8 mouse cellular contexts compared by ENCODE assay signal in the genomic region with DNA sequence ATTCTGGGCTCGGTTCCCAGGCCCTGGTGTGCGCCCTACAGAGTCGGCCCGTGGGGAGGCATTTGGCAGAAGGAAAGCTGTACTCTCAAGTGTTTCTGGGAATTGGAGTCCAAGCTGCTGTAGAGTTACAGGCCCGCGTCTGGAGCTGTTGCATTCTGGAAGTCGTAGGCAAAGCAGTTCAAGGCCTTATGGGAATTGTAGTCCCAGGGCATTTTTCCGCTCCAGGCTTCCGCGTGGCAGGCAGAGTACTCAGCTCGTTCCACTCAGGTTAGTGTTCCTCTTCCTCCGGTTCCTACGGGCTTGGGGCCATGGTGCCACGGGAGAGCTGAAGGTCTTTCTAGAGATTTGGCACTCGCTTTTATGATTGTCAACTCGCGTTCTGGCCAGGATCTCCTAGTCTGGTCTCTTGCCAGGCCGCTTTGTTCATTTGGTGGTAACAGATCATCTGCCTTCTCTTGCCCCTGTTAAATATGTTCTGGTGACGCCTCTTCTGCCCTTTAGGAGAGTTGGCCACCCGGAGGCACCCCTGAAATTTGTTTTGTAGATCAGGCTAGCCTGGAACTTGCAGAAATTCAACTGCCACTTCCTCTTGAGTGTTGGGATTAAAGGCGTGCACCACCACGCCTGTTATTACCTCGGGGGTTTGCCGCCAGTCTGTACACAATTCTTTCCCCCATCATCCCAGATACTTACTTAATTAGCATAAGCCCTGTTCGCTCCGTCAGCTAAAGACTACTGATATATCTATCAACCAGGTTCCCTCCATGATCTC. TPM values are rescaled to one million over a fixed set of nuclear protein-coding genes. Genes with fewer than 3 reads are reported as not detected.
DNase-seq lines count a peak whose midpoint lies in the region; ATAC-seq lines count a peak whose summit lies in the region.

A gene (plus strand): TSS at position 208 of the 772 bp plus-strand sequence.

- ATAC-seq in hematopoietic stem cell, adult 5-6 weeks (replicated peaks in 1 of 2; ENCODE audit: insufficient read depth in 1 of 2, low FRiP score in 2 of 2, low TSS enrichment in 1 of 2, low read depth in 1 of 2, poor library complexity in 2 of 2, severe bottlenecking in 2 of 2) = peak; percentile 96 to 97
- ATAC-seq in lung, embryonic 16.5 days (ENCODE audit: low read depth) = peak; percentile 98

- no peaks in the 10 kb centered on the region for H3K27me3 ChIP-seq in lung, embryonic 16.5 days (ENCODE audit: control insufficient read depth, insufficient read depth, low read depth, low read length)

- H3K27ac ChIP-seq in lung, embryonic 16.5 days (ENCODE audit: low read length) = peak within 1 kb of the TSS; percentile 65

- peaks cover 22% of the 10 kb centered on the region for H3K36me3 ChIP-seq in lung, embryonic 16.5 days (ENCODE audit: control insufficient read depth, insufficient read depth, low read length)

- DNase-seq in MEL-GATA-1-ER (ENCODE audit: extremely low read depth, low read depth) = peak; percentile 93
- peak; percentile 85 for DNase-seq in cerebellum, adult 8-10 months
- DNase-seq in forelimb bud, embryonic 11.5 days (ENCODE audit: low read depth, low spot score) = peak; percentile 87
- DNase-seq in layer of hippocampus, adult 9-10 months (ENCODE audit: low spot score) = peak; percentile 96
- DNase-seq in ovary, postnatal 10 days (ENCODE audit: low spot score) = peak; percentile 70
- DNase-seq in thymus, postnatal 10 days (ENCODE audit: low spot score in 2 of 2) = peak; percentile 76 to 79

- peak within 1 kb of the TSS; percentile 84 for H3K9ac ChIP-seq in lung, embryonic 16.5 days (ENCODE audit: low read length)

- peak within 1 kb of the TSS; percentile 71 for H3K4me2 ChIP-seq in lung, embryonic 16.5 days (ENCODE audit: low read depth, low read length)

- WGBS in lung, embryonic 16.5 days = under 1% methylated on average over 26 of the region's 26 CpGs

- peaks cover 3% of the 10 kb centered on the region; the same call in 1 of the 2 replicates for H3K9me3 ChIP-seq in lung, embryonic 16.5 days (ENCODE audit: control insufficient read depth, low read length)

- H3K4me1 ChIP-seq in lung, embryonic 16.5 days (replicated peaks; ENCODE audit: control insufficient read depth, insufficient read depth, low read length) = peaks cover 8% of the 10 kb centered on the region

- peak within 1 kb of the TSS; percentile 81 for H3K4me3 ChIP-seq in lung, embryonic 16.5 days (ENCODE audit: low read length)

RNA-seq across cellular contexts. Expression of the gene that starts here (rescaled TPM):
- total RNA-seq in hematopoietic stem cell, adult 5-6 weeks (2017) = 6.3 and 9.8 TPM in 2 replicates
- 13.0 and 13.1 TPM in 2 replicates for polyA plus RNA-seq in lung, embryonic 16.5 days (2015; fragmentation: Nextera tagmentation; extraction: Ambion mirVana)

Comparison
In these comparisons a context has a peak if more than half of its experiments do, and no peak if none do; other contexts are left out.
1. Peak in every context shown above with its lines: DNase-seq, ATAC-seq, H3K4me3 ChIP-seq and H3K27ac ChIP-seq.